Mouse (Mus musculus): ENCODE measurements around the gene Tmem129. TPM values are rescaled to one million over a fixed set of nuclear protein-coding genes. Genes with fewer than 3 reads are reported as not detected.
A peak's percentile ranks its signal among the peaks of the same experiment; 100 is the strongest.

Tmem129 gene
- total RNA-seq, 2 experiments from 2014 or later: 21.4 to 22.4 TPM

- DNase-seq (ENCODE audit: low spot score in 2 of 2): no peak
Measured at GRCm38 (mm10) chr5:33651017-33651416, 7.2 kb downstream of the Tmem129 start.

DNA sequence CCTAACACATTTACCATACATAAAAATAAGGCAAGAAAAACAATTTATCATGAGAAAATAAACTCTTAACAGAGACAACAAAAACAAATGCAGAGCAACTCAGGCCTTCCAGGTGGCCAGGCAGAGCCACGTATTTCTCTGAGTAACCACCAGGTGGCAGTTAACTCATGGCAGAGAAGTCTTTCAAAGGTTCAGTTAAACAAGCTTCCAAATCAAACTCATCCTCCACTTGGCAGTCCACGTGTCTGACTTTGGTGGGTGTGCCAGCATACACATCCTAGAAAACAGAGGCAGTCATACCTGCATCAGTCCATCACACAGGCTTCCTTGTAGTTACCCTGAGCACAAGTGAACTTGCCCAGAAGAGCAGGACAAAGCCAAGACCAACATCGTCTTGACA is 17.6 kb downstream of the Tmem129 start:
- peak; percentile 36 to 47 for DNase-seq (ENCODE audit: low spot score in 2 of 2)

- no peak for DNase-seq (ENCODE audit: low spot score in 2 of 2)
Measured at GRCm38 (mm10) chr5:33638826-33639225, 19.4 kb downstream of the Tmem129 start.

DNA sequence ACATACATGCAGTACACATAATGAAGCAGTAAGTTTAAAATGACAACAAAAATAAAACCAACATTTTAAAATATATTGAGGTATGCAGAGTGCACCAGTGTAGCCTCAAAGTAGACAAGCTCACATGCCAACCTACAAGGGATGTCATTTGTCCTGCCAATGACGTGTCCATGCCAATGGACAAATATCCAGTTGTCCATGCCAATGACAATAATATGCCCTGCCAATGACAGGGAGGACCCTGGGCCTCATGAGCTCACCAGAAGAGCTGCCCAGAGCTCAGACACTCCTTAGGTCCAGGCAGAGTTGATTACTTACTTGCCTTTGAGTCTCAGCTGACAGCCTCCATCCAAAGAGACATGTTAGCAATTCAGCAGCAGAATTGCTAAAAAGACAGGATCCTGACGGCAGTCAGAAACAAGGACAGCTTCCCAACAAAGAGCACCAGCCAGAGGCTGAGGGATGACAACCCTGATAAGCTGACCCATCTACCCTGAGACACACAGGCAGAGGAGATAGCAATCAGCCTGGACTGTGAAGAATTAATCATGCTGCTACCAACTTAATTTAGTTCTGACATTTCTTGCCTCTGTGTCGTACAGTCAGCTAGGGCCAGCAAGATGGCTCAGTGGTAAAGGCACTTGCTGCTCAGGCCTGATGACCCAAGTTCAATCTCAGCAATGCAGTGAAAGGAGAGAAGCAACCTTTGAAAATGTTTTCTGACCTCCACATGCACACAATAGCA is 20.4 kb downstream of the Tmem129 start:
- DNase-seq (ENCODE audit: low spot score in 2 of 2): no peak

DNA sequence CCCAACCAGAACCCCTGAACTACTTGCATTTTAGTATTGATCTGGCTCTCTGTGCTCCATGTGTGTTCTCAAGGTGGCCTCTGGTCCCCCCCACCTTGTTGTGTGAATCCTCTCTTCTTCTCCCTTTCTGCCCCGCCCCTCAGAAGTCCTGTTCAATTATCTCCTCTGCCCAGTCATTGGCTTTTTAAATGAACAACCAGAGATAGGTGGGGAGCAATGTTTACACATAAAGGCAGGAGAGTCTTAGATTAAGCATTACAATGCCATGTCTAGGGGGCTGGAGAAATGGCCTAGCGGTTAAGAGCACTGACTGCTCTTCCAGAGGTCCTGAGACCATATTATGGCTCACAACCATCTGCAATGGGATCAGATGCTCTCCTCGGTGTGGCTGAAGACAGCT is 22.9 kb downstream of the Tmem129 start:
- DNase-seq (ENCODE audit: low spot score in 2 of 2): no peak

- DNase-seq (ENCODE audit: low spot score in 2 of 2): no peak
Measured at GRCm38 (mm10) chr5:33632526-33632925, 25.7 kb downstream of the Tmem129 start.

GRCm38 (mm10) chr5:33630615-33631014 is 27.6 kb downstream of the Tmem129 start:
- DNase-seq (ENCODE audit: low spot score in 2 of 2): no peak

GRCm38 (mm10) chr5:33630061-33630460 is 28.2 kb downstream of the Tmem129 start:
- DNase-seq (ENCODE audit: low spot score in 2 of 2): no peak

GRCm38 (mm10) chr5:33629301-33629987 is 28.8 kb downstream of the Tmem129 start, which contains the start of the genes Fam53a and Gm9903:
TSS of gene Fam53a (minus strand) at chr5:33629635.
TSS of gene Gm9903 (plus strand) at chr5:33629925.
- peak; percentile 100 for DNase-seq (ENCODE audit: low spot score in 2 of 2)

- peak; percentile 46 to 58 for DNase-seq (ENCODE audit: low spot score in 2 of 2)
Measured at GRCm38 (mm10) chr5:33628820-33629300, 29.4 kb downstream of the Tmem129 start.

GRCm38 (mm10) chr5:33627968-33628367 is 30.2 kb downstream of the Tmem129 start:
- no peak for DNase-seq (ENCODE audit: low spot score in 2 of 2)

DNA sequence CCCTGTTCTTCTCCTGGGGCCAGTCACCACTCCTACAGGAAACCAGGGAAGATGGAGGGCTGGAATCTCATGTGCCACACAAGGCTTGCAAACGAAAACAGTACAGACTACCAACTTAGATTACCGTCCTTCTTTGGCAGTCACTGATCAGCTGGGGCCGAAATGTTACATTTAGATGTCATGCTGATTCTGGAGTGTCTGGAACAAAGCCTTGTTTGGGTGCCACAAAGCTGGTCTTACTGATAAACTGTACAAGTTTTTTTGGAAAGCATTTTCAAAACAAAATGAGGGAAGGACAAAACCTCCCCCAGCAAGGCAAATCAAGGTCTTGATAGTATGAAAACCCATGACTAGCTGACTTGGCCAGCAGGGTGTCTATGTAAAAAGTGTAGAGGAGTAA is 34.5 kb downstream of the Tmem129 start:
- no peak for DNase-seq (ENCODE audit: low spot score in 2 of 2)

DNA sequence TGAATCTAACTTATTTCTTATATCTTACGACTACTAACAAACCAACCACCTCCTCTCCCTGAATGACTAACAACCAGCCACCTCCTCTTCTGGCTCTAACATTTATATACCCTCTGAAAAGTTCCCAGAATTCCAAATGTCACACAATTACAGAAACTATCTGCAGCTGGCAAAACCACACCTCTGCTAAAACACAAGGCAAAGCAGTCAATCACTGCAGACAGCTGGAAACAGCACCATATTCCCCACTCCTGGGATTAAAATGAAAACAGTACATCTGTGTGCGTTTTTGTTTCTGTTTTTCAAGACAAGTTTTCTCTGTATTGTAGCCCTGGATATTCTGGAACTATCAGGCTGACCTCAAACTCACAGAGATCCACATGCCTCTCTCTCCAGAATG is 35.5 kb downstream of the Tmem129 start:
- DNase-seq (ENCODE audit: low spot score in 2 of 2): no peak

GRCm38 (mm10) chr5:33614391-33614790 is 43.8 kb downstream of the Tmem129 start:
- no peak for DNase-seq (ENCODE audit: low spot score in 2 of 2)

- DNase-seq (ENCODE audit: low spot score in 2 of 2): no peak
Measured at GRCm38 (mm10) chr5:33611795-33612194, 46.4 kb downstream of the Tmem129 start.

DNA sequence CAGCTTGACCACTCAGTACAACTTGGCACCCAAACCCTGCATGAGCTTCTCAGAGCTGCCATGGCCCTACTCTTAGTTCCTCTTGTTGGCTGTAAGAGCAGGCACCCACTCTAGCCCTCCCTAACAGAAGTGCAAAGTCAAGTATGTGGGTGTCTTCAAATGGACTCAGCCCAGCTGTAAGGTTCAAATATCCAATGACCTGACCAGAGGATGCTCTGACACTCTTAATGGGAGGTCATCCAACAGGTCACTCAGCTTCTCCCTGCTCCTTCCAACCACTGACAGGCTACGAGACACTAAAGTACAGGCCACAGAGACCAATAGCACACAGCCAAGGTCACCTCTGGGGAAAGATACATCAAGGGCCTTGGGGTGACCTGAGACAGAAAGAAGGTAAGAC is 49.0 kb downstream of the Tmem129 start:
- no peak for DNase-seq (ENCODE audit: low spot score in 2 of 2)

DNA sequence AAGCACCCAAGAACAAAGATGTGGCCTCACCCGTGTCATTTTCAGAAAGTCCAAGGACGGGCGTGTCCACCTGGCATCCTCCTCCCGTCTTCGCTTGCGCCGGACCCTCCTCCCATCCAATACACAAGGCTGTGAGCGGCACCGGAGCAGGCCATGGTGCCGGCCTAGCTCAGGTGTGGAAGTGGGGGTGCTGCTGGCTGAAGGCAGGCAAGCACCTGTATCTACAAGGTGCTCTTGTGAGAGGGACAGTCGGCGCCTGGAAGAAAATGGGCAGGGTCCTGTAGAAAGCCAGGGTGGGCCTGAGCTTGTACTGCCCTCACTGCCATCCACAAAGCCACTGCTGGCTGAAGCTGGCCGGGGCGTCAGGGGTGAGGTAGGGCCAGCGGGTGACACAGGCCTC is 50.8 kb downstream of the Tmem129 start:
- no peak for DNase-seq (ENCODE audit: low spot score in 2 of 2)

- DNase-seq (ENCODE audit: low spot score in 2 of 2): peak in 1 of 2 experiments; percentile 46
Measured at GRCm38 (mm10) chr5:33606631-33607030, 51.6 kb downstream of the Tmem129 start.

- no peak for DNase-seq (ENCODE audit: low spot score in 2 of 2)
Measured at GRCm38 (mm10) chr5:33605314-33605713, 52.9 kb downstream of the Tmem129 start.

All from layer of hippocampus, postnatal 10 days (tissue).